Mouse (Mus musculus): Measurements from ENCODE around the gene Pfkfb4.

Gene Pfkfb4

DNA sequence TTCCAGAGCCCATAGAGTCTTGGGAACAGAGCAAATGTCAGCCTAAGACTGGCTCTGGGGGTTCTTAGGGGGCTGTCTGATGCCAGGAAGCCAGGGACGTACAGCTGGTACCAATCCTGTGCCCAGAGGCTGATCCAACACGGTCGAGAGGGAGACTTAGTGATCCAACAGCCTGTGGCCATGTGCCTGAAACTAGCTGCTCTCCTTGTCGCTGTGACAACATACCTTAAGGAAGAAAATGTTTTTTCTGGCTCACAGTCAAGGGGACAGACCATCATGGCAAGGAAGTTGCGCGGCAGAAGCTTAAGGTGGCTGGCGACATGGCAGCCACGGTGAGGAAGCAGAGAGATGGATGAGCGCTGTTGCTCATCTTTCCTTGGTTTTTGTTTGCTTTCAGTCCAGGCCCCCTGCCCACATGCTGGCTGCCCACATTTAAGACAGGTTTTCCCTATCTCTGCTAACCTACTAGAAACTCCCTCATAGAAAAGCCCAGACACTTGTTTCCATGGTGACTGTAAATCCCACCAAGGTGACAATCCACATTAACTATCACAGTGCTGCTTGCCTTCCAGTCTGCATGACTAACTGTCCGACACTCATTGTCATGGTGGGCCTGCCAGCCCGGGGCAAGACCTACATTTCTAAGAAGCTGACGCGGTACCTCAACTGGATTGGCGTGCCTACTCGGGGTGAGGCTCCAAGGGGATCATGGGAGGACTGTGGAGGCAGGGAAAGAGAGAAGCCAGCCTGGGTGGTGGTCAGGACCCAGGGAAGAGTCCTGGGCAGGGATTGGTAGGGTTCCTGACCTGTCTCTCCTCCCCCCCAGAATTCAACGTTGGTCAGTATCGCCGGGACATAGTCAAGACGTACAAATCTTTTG lies 6.9 kb downstream of the Pfkfb4 start:
- DNase-seq = no peak

GRCm38 (mm10) chr9:108999167-108999526 lies 7.6 kb downstream of the Pfkfb4 start:
- DNase-seq = no peak

DNA sequence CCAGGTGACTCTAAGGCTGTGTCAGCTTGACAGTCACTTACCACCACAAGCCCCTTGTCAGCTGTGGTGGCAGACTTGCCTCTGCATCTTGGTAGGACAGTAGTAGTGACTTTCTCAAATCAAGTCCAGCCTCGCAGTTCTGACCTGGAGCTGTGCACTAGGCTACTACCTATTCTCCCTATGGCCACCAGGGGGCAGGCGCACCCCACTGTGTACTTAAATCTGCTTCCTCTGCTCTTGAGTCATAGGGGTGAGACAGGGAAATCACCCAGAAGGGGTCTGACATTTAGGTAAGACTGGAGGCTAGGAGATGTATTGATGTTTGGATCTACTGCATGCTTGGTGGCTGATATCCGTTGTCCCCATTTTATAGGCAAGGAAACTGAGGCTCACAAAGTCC lies 9.1 kb downstream of the Pfkfb4 start:
- DNase-seq = peak; percentile 80

DNA sequence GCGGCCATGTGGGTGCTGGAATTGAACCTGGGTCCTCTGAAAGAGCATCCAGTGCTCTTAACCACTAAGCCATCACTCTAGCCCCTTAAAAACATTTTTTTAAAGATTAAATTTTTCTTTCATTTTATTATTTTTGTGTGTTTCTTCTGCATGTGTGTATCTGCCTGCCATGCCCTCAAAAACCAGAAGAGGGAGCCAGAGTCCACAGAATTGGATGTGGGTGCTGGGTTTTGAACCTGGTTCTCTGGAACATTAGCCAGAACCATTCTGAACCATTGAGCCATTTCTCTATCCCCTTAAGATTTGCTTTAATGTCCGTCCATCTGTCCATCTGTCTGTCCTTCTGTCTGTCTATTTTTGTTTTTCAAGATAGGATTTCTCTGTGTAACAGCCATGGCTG lies 11.6 kb downstream of the Pfkfb4 start:
- peak; percentile 58 for DNase-seq

DNA sequence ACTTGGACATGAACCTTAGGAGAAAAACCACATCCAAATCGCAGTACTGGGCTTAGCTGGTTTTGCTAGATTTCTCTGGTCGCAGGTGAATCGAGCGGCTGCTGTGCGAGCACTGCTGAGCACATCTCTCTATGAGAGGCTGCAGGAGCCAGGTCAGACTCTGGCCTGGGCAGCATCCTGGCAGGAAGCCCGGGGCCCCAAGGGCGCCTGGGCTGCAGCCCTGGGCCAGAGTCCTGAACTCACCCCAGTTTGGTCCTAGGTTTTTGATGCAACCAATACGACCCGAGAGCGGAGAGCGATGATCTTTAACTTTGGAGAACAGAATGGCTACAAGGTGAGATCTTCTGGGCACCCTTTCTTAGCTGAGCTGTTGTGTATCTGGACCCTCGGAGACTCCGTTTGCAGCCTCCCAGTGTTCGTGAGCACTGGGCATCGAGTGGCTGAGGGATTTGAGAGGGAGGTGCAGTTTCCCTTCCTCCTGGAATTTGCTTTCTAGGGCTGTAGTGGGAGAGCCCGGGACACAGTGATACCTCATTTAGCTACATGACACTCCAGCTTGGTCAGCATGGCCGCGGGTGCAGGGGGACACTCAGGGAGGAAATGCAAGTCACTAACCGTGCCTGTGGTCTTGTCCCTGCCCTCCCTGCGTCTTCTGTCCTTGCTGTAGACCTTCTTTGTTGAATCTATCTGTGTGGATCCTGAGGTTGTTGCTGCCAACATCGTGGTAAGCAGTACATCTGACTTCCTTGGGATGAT lies 15.6 kb downstream of the Pfkfb4 start:
- DNase-seq = no peak

DNA sequence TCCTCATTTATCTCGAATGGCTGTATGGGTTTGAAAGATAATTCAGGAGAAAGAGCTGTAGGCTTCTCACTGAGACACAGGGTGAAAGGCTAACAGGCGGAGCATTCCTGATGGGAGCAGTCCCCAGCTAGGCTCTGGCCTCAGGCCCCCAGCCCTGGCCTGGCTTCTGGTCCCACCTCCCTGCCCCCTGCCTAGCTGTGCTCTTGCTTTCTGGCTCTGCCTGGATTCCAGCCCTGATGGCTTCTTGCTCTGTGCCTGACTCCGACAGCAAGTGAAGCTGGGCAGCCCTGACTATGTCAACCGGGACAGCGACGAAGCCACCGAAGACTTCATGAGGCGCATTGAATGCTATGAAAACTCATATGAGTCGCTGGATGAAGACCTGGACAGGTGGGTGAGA lies 16.5 kb downstream of the Pfkfb4 start:
- no peak for DNase-seq

GRCm38 (mm10) chr9:109008994-109009635 lies 17.5 kb downstream of the Pfkfb4 start:
- no peak for DNase-seq

GRCm38 (mm10) chr9:109009636-109010315 lies 18.2 kb downstream of the Pfkfb4 start:
- peak; percentile 40 for DNase-seq

DNA sequence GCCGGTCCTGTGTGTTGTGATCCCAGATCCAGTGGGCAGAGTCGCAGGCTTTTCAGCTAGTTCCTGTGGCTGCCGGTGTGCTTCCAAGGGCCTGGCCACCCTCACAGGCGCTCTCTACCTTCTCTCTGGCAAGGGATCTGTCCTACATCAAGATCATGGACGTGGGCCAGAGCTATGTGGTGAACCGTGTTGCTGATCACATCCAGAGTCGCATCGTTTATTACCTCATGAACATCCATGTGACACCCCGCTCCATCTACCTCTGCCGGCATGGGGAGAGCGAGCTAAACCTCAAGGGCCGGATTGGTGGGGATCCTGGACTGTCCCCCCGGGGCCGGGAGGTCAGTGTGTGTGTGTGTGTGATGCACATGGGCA lies 18.7 kb downstream of the Pfkfb4 start:
- no peak for DNase-seq

GRCm38 (mm10) chr9:109015397-109015796 lies 23.8 kb downstream of the Pfkfb4 start:
- DNase-seq = no peak

GRCm38 (mm10) chr9:109016973-109017604 lies 25.5 kb downstream of the Pfkfb4 start:
- no peak for DNase-seq

DNA sequence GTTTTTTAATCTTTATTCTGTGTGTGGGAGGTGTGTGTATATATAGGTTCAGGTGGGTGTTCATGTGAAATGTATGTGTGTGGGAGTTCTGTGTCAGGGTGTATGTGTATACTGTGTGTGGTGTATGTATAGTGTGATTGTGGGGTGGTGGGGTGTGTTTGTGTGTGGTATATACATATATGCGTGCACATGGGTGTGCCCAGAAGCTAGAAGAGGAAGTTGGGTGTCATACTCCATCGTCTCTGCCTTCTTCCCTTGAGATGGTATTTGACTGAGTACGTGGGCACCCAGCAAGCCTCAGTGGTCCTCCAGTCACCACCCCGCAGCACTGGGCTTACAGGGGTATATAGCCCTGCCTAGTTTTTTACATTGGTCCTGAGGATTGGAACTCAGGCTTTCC lies 29.9 kb downstream of the Pfkfb4 start:
- no peak for DNase-seq

DNA sequence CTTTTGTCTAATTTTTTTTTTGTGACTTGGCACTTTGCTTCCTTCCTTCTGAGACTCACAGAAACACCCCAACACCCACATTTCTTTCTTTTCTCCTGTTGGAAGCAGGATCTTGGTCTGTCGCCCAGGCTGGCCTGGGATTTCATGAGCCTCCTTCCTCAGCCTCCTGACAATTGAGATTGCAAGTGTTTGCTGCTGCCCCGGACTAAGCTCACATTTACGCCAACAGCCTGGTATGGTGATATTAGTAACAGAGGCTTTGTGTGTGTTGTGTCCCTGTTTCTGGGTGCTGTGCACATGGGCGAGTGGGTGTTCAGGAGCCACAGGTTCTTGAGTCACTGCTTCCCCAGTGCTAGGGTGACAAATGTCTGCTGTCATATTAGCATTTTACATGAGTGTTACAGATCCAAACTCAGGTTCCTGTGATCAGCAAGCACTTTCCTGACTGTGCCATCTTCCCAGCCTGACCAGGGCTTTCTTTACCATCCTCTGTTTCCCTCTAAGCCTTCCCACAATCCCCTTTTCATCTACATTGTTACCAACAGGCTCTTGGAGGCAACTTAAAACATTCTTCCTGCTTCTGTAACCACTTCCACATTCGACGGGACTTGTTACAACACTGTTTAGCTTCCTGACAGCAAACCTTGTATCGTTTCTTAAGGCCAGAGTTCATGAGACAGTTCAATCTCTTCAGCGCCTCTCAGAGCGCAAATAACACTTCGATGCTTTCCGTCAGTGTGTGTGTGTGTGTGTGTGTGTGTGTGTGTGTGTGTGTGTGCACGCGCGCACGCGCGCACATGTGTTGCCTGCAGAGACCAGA lies 31.5 kb downstream of the Pfkfb4 start:
- DNase-seq = no peak

DNA sequence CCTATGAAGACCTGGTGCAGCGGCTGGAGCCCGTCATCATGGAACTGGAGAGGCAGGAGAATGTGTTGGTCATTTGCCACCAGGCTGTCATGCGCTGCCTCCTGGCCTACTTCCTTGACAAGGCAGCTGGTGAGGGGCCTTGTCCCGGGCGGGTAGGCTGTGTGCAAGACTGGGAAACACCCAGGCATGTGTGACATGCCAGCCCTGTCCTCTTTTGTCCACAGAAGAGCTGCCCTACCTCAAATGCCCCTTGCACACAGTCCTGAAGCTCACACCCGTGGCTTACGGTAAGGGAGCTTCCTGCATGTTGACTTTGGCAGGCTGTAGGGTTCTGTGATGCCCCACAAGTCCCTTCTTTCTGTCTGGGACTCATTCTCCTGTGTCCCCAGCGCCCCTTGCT lies 35.9 kb downstream of the Pfkfb4 start:
- no peak for DNase-seq

DNA sequence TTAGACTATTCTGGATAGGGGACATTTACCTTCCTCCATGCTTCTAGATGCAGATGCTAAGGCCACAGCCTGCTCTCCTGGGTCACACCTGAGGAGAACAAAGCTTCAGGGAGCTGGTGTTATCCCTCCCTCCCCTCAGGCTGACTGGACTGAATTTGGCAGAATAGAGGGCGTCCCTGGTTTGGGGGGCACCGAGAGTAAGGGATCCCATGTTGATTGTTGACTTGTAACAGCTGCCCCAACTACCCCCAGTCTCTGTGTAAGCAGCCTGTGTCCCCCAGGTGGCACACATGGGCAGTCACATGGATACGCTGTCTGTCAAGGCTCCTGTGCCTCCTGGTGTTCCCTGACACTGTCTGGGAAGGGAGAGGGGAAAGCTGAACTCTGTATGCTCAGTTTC lies 36.8 kb downstream of the Pfkfb4 start:
- DNase-seq = no peak

- no peak for DNase-seq
Measured at GRCm38 (mm10) chr9:109028919-109029318, 37.3 kb downstream of the Pfkfb4 start.

DNA sequence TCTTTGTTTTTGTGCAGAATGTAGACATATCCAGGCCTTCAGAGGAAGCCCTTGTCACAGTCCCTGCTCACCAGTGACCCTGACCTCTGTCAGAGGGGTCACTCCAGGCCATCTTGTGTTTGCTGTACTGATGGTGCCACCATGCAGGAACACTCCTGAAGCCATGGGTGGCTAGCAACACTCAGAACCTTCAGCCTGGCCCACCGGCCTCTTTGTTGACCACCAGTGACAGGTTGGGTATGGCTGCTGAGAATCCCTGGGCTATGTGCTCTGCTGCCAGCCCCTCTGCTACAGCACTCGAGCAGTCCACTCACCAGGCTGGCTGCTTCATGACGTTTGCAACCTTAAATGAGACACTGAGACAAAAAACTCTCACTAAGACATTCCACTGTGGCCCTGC lies 38.7 kb downstream of the Pfkfb4 start:
- no peak for DNase-seq

DNA sequence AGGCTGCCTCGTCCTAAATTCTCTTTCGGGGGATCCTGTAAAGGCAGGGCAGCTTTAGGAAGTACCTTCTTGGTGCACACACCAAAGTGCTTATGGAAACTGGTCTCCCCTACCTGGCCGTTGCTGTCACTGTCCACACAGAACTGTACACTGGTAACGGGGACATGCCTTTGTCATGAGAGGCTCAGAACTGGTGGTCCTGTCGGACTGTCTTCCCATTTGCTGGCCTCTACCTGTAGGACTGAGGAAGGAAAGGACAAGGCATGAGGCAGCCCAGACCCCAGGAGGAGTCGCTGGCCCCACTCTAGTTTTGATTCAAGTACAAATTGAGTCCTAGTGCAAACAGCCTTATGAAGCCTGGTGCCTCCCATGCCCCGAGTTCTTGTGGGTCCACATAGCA lies 39.4 kb downstream of the Pfkfb4 start:
- no peak for DNase-seq

GRCm38 (mm10) chr9:109031686-109032085 lies 40.1 kb downstream of the Pfkfb4 start:
- DNase-seq = no peak

DNA sequence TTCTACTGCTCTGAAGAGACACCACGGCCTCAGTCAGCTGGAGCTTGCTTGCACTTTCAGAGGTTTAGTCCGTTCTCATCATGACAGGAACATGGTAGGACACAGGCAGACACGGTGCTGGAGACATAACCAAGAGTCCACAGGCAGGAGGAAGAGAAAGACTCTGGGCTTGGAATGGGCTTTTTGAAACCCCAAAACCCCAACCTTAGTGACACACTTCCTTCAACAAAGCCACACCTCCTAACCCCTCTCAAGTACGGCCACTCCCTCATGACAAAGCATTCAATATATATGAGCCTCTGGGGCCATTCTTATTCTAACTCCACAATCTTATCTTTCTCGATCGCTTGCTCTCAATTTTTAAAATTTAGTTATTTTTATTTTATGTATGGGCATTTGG lies 40.9 kb downstream of the Pfkfb4 start:
- DNase-seq = no peak

GRCm38 (mm10) chr9:109038086-109038895 lies 46.7 kb downstream of the Pfkfb4 start, which contains the start of gene Shisa5:
TSS of gene Shisa5 (plus strand) at chr9:109038565.
- DNase-seq = peak; percentile 89
